Mouse (Mus musculus) right cerebral cortex, postnatal 14 days (tissue): ENCODE measurements around the gene Tsc2.

Experiments used
- DNase-seq: peaks from one replicate; pipeline ENCODE4 v3.0.0; 2022

Tsc2 gene

DNA sequence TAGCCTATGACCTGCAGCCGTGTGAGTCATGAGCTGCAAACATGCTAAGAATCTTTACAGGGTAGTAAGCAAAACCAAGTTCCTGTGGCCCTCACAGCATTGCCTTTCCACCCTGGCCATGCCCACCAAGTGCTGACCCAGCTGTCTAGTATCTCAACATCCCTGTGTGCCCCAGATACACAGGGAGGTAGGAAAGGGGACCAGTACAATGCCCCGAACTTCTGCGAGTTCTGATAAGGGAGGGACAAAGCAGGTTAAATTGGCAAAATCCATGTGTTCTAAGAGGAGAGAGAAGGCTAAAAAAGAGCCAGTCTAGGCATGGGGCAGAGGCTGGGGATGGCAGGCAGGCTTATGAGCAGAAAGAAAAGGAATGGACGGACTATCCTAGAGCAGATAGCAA lies 24.1 kb downstream of the Tsc2 start:
- DNase-seq, result no peak

DNA sequence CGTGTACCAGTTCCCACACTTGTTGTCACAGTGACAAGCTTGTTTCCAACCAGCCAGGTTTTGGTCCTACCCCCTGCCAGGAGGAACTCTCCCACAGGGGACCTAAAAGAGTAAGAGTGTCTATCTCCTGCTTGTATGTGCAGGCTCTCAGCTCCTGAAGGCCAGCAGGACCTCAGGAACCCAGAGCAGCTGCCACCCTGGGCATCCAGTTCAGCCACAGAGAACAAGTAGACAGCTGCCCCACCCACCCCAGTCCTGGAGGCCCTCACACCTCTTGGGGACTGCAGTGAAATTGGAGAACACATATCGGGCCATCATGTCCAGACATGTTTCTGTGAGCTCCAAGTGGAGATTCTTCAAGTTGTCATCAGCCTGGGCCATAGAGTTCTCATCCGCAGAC lies 27.9 kb downstream of the Tsc2 start:
- no peak for DNase-seq

DNA sequence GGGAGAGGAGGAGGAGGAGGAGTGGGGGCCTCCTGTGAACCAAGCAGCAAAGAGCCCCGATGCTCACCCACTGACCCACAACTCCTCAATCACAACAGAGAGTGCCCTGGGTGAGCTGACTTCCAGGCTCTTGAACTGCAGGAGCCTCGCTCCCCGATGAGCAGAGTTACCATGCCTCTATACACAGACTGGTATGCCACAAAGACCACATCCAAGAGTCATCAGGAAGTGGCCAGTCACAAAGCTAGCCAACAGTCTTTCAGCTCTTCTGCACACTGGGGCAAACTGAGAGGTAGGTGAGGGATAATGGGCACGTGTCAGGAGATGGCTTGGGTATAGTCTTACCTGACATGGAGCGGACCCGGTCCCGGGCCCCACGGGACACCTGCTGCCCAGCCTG lies 28.5 kb downstream of the Tsc2 start:
- DNase-seq, result no peak

DNA sequence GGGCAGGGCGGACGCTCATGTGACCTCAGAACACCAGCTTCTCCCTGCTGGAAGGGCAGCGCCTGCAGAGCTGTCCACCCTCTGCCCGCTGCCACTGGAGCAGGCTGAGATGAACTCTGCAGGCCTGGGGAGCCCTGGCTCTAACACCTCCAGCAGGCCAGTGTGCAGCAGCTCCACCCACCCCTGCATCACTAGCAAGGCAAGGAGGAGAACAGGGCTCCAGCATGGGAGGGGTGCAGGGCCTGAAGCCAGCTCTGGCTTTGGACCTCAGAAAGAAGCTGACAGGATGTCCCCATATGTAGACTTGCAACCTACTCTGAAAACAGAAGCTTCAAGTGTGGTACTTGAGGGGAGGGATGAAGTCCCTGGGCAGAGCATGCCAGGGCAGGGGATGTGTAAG lies 31.9 kb downstream of the Tsc2 start:
- no peak for DNase-seq

DNA sequence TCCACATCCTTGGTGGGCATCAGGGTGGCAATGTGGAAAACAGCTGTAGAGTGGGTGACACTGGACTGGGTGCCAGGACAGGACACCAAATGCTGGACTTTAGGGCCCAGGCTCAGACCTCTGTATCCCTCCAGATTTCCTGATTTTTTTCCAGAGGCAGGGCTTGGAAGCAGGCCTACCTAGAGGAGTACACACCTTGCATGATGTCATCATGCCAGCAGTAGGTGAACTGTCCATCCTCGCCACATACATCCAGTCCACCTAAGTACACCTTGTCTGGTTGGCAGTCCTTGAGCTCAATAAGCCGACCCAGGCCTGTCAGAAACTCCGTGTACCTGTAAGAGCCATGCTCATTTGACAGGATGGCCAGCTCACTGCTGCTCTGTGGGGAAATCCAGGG lies 34.4 kb downstream of the Tsc2 start:
- no peak for DNase-seq

DNA sequence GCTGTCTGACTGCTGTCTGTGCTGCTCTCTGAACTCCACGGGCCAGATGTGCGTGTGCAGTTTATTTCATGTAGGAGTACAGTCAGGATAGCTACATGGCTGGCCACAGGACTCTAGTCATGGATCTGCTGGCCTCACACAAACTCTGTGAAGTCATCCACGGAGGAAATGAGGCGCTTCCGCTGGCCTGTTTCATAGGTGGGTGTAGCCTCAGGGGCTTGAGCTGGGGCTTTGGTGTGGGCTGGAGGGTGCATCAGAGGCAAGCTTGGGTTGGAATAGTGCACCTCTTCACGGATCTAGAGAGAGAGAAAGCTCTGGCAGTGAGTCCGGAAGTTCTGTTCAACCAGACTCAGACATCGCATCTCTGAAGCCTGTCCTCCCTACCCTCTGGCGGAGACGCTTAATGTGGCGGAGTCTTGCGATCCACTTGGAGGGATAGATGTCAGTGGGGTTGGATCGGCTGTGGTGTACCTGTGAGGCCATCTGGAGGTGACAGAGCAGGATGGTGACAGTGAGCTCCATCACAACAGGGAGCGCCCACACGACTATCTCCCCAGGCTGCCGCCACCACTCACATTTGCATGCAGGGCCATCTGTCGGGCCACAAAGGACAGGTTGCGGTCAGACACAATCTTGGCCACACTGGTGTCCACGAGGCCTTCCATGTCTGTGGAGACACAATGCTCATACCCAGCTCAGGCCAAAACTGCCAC lies 35.8 kb downstream of the Tsc2 start:
- DNase-seq, result no peak

DNA sequence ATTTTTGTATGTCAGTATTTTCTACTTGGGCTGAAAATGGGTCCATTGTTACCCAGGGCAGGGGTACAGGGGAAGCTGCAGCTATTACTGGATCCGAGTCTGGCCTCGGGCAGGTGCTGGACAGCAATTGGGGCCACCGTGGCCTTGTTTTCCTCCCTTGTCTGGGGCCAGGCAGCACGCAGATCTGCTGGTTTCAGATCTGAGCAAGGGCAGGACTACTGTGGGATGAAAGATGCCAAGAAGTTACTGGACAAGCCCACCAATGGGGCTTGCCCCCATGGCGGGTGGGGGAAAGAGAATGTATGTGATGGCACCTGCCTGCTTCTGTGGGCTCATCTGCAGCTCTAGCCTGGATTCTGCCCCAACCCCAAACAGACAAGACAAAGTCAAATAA lies 36.4 kb downstream of the Tsc2 start:
- DNase-seq, result no peak

DNA sequence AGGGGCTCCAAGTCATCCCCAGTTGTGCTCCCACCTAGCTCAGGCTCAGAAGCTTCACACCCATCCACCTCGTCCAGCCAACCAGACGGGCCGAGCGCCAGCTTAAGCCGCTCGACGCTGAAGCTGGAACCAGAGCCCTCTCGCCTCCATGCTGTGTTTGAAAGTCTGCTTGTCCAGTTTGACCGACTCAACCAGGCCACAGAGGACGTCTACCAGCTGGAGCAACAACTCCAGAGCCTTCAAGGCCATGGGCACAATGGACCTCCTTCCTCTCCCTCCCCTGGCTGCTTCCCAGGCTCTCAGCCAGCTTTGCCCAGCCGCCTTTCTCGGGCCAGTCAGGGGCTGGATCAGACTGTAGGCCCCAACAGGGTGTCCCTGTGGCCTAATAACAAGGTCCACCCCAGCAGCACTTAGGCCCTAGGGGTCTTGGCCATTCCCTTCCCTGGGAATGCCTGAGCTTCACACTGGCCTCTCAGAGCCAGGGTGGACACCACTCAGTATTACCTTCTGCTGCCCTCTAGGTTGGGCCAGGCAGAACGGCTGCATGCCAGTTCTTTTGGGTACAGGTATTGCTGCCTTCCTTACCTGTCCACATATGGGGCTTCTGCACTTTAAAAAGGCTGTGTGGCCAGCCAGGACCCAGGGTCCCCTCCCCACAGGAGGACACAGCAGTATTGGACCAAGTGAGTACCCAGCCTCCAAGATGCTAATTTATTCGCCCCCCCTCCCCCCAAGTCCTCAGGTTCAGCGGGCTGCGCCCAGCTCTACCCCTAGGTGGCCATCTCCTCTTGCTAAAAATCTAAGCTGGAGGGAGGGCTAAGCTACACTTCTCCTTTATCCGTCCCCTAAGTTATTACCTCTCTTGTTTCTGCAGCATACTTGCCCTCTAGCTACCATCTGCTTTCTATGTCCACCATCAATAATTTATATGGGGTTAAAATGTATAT lies 37.0 kb downstream of the Tsc2 start:
- DNase-seq, result no peak

DNA sequence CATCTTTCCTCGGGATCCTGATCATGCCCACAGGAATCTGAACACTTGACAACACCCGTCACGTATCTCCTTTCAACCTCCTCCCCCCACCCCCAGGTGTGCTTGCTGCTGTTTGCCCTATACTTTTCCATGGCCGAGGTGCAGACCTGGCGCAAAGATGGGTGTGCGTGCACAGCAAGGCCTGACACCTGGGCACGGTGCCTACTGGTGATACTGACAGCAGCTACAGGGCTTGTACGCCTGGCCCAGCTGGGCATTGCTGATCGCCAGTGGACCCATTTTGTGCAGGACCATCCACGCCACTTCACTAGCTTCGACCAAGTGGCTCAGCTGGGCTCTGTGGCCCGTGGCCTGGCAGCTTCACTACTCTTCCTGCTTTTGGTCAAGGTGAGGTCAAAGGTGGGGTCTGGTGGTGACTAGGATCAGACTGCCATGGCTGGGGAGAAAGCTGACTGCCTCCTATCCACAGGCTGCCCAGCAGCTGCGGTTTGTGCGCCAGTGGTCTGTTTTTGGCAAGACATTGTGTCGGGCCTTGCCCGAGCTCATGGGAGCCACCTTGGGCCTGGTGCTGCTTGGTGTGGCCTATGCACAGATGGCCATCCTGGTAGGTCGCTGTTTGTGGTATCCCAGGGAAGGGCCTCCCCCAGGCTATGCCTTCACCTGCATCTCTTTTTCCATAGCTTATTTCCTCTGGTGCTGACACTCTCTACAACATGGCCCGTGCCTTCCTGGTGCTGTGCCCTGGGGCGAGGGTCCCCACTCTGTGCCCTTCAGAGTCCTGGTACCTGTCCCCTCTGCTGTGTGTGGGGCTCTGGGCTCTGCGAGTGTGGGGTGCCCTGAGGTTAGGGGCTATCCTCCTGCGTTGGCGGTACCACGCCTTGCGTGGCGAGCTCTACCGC lies 38.2 kb downstream of the Tsc2 start:
- no peak for DNase-seq

DNA sequence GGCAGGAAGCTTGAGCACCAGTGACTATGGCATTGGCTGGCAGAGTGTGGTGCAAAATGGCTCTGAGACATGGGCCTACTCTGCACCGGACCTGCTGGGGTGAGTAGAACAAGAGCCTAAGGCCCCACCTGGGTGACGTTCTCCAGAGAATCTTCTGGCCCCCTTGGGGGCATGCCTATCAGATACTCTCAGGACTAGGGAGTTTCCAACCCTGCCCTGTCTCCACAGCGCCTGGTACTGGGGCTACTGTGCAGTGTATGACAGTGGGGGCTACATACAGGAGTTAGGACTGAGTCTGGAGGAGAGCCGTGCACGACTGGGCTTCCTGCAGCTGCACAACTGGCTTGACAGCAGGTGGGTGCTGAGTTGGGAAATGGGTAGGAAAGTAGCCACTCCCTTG lies 39.2 kb downstream of the Tsc2 start:
- DNase-seq, result no peak

DNA sequence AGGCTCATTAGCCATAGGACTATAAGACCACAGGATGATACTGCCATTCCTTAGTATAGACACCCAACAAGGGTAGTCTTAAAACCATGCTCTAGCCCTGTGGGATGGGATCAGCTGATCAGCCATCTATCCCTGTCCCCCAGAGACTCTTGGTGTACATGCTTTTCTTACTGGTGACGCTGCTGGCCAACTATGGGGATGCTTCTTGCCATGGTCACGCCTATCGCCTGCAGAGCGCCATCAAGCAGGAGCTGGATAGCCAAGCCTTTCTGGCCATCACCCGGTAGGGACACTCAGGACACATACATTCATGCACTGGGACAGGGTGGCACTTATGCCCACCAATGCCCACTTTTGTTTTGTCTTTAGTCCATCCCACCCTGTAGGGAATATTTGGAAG lies 40.7 kb downstream of the Tsc2 start:
- DNase-seq, result no peak

DNA sequence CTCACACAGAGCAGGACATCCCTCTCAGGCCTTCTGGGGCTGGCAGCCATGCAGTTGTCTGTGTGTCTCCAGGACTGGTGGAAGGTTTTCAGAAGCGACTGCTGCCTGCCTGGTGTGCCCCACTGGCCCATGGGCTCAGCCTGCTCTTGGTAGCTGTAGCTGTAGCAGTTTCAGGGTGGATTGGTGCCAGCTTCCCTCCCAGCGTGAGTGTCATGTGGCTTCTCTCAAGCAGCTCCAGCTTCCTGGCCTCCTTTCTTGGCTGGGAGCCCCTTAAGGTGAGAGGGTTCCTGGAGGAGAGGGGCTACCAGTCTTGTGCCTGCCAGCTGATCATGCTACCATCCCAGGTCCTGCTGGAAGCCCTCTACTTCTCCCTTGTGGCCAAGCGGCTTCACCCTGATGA lies 41.5 kb downstream of the Tsc2 start:
- no peak for DNase-seq

DNA sequence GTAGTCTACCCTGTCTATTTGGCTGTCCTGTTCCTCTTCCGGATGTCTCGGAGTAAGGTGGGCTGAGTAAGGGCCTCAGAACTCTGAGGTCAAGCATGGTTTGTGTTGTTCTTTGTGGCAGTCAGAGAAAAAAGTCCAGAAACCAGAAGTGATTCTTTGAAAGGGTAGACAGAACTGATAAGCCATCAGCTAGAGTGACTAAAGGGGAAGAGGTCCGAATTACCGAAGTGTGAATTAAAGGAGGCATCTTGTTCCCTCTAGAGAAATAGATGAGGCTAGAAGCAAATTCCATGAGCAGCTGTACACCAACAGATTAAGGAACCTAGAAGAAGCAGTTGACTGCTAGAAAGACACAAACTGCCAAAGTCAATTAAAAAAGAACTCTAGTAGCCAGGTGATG lies 45.9 kb downstream of the Tsc2 start:
- no peak for DNase-seq

DNA sequence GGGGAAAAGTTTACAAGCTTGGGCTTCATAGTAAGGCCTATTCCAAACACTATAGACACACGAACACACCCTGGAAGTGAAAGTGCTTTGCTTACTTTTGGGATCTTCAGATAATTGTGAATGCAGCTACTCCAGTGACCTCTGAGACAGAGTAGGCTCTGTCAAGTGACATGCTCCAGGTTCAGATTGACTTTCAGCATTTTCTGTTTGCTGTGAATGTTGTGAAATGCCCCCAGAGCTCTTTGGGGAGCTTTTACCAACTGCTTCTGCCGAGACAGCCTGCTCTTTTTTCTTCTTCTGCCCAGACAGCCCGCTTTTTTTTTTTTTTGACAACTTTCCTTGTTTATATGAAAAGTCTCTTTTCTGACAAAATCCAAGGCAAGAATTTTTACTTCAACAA lies 47.9 kb downstream of the Tsc2 start:
- DNase-seq, result no peak

DNA sequence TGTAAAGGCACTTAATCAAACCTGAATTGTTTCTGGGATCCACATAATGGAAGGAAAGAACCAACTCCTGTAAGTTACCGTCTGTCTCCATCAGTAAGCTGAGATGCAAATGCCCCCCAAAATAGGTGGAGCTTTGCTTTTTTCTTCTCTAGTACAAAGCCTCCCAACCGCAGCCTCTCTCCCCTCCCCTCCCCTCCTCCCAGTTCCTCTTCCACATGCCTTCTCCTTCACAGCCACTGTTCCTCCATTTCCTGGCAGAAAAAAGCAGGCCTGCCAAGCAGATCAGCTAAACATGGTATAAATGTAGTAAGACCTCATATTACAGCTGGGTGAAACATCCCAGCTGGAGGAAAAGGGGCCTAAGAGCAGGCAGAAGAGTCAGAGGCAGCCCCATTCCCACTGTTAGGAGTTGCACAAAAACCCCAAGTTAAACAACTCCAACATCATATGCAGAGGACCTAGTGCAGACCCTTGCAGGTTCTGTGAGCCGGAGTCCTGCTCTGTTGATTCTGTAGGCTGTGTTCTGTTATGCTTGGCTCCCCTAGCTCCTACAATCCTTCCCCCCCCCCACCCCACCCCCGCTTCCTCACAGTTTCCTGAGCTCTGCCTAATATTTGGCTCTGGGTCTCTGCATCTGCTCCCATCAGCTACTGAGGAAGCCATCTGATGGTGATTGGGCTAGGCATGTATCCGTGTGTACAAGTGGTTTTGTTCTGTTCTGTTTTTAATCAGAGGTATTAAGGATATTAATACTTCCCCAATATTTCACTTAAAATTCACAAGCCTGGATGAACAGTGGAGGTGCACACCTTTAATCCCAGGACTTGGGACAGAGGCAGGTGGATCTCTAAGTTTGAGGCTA lies 48.6 kb downstream of the Tsc2 start:
- DNase-seq, result no peak

DNA sequence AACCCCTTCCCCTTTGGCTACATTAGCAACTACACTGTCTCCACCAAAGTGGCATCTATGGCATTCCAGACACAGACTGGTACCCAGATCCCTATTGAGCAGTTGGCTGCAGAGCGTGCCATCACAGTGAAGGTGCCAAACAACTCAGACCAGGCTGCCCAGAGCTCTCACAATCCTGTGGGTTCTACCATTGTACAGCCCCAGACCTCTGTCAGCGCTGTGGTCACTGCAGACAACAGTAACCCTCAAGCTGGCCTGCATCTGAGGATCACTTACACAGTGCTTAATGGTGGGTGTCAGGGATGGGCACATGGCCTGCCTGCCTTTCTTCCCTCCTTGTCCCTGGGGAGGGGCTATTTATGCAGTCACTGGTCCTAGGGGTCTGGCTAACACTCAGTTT lies 52.1 kb downstream of the Tsc2 start:
- no peak for DNase-seq

DNA sequence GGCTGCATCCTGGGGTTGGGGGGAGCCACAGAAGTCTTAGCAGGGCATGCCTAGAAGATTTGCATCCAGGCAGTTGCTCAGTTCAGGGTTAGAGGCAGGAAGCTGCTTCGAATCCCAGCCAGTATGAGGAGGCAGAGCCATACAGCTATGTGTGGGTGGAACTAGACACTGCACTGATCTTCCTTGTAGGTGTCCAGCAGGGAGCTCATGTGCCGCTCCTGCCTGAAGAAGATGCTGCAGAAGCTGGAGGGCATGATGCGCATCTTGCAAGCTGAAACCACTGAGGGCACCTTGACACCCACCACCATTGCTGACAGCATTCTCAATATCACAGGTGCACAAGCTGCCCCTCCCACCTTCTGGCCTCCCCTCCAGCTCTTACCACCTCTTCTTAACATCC lies 52.9 kb downstream of the Tsc2 start:
- DNase-seq, result no peak

DNA sequence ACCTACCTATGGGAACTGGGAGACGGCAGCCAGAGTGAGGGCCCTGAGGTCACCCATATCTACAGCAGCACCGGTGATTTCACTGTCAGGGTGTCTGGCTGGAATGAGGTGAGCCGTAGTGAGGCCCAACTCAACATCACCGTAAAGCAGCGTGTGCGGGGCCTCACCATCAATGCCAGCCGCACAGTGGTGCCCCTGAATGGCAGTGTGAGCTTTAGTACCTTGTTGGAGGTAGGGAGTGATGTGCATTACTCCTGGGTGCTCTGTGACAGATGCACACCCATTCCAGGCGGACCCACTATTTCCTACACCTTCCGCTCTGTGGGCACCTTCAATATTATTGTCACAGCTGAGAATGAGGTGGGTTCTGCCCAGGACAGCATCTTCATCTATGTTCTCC lies 58.6 kb downstream of the Tsc2 start:
- DNase-seq, result no peak

DNA sequence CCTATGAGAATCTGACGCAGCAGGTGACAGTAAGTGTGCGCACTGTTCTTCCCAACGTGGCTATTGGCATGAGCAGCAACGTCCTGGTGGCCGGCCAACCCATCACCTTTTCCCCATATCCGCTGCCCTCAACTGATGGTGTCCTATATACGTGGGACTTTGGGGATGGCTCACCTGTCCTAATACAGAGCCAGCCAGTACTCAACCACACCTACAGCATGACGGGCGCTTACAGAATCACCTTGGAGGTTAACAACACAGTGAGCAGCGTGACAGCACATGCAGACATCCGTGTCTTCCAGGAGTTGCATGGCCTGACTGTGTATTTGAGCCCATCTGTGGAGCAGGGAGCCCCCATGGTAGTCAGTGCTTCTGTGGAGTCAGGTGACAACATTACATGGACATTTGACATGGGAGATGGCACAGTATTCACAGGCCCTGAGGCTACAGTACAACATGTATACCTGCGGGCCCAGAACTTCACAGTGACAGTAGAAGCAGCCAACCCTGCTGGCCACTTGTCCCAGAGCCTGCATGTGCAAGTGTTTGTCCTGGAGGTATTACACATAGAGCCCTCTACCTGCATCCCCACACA lies 59.7 kb downstream of the Tsc2 start:
- no peak for DNase-seq

DNA sequence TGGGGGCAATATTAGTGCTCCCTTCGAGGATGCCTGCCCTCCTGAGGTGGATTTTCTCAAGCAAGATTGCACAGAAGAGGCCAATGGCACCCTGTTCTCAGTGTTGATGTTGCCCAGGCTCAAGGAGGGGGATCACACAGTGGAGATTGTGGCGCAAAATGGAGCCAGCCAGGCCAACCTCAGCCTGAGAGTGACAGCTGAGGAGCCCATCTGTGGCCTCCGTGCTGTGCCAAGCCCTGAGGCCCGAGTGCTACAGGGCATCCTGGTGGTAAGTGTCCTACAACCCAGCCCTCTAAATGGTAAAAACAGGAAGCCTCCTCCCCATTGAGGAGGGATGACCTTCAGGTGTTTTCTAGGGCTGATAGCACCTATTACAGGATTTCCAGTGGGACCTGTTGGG lies 62.6 kb downstream of the Tsc2 start:
- DNase-seq, result no peak

DNA sequence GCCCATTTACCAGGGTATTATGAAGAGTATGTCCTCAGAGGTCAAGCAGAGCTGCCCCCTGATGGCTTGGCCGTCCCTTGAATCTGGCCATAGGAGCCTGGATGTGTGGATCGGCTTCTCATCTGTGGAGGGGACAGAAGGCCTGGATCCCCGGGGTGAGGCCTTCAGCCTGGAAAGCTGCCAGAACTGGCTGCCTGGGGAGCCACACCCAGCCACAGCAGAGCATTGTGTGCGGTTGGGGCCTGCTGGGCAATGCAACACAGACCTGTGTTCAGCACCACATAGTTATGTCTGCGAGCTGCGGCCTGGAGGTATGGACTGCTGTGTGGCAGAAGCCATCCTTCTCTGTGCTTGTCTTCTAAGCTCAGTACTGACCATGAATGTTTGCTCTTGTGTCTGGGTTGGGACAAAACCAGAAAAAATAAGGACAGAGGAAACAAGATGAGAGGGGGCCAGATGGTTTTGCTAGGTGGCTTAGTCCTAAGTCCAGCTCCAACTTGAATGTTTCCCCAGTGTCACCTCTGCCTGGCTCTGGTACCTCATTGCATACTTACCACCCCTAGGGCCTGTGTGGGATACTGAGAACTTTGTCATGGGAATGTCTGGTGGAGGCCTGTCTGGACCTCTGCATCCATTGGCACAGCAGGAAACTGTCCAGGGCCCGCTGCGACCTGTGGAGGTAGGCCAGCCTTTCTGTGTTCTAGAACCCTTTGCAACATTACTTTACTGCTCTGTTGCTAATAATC lies 65.2 kb downstream of the Tsc2 start:
- no peak for DNase-seq
